Mouse (Mus musculus): ENCODE results near the gene H2al1f. TPM values are rescaled to one million over a fixed set of nuclear protein-coding genes. Genes with fewer than 3 reads are reported as not detected.
"Not testable (repeated sequence)": the region's sequence is repeated elsewhere in the genome, so short reads cannot be mapped to it uniquely, and the experiment has no call there.

Gene H2al1f
- polyA plus RNA-seq (2015; fragmentation: Nextera tagmentation; extraction: Ambion mirVana): not detected in 2 replicates

- H3K36me3 ChIP-seq (ENCODE audit: poor library complexity, severe bottlenecking); H3K27ac ChIP-seq; H3K27me3 ChIP-seq; H3K9ac ChIP-seq; H3K9me3 ChIP-seq (replicated peaks); ATAC-seq; H3K4me2 ChIP-seq; H3K4me1 ChIP-seq; H3K4me3 ChIP-seq: not testable (repeated sequence)
- no CpG with 5 or more reads among the region's 6 CpGs for WGBS
Measured at GRCm38 (mm10) chrX:11314858-11315257, at the start of gene H2al1f. Gene H2al1f (plus strand): TSS chrX:11315158.

- H3K27ac ChIP-seq: no peak overlapping the region
- H3K36me3 ChIP-seq (ENCODE audit: poor library complexity, severe bottlenecking): no peaks in the 10 kb centered on the region
- H3K4me1 ChIP-seq: 0 out of 2 replicates have a peak, but pooled peaks cover 4% of the 10 kb centered on the region
- no peak overlapping the region for H3K4me2 ChIP-seq
- 58% methylated on average over 7 of the region's 7 CpGs for WGBS
- no peak for ATAC-seq
- no peak overlapping the region for H3K9ac ChIP-seq
- no peak overlapping the region for H3K4me3 ChIP-seq
- no peaks in the 10 kb centered on the region for H3K27me3 ChIP-seq
- H3K9me3 ChIP-seq (replicated peaks): no peaks in the 10 kb centered on the region
Measured at GRCm38 (mm10) chrX:11267791-11268190, 47.2 kb upstream of the H2al1f start.

- WGBS: 90% methylated on average over 3 of the region's 3 CpGs
- no peaks in the 10 kb centered on the region for H3K27me3 ChIP-seq
- H3K9me3 ChIP-seq (replicated peaks): no peaks in the 10 kb centered on the region
- H3K4me1 ChIP-seq: 0 out of 2 replicates have a peak, but pooled peaks cover 4% of the 10 kb centered on the region
- ATAC-seq: peak; percentile 50; the same call in 1 of the 2 replicates
- H3K4me3 ChIP-seq: no peak overlapping the region
- no peak overlapping the region for H3K4me2 ChIP-seq
- no peaks in the 10 kb centered on the region for H3K36me3 ChIP-seq (ENCODE audit: poor library complexity, severe bottlenecking)
- no peak overlapping the region for H3K27ac ChIP-seq
- H3K9ac ChIP-seq: no peak overlapping the region
Measured at GRCm38 (mm10) chrX:11269074-11269473, 45.9 kb upstream of the H2al1f start.

DNA sequence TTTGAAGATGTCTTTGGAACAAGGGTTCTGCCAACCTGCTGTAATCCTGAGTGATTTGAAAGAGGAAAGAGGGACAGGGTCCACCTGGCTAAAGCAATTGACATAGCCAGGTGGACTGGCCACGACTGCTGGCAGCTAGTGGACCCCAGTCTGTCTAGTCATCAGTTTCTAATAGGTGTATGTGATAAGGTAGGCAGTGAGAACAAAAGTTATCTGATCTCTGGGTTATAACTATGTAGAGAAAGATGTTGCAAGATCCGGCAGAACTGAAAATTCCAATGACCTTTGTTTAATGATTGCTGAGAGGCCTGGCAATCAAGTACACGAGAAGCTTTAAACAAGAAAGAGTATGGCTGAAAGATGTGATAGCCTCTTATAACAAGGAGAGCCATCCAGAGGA lies 41.8 kb upstream of the H2al1f start:
- no peak overlapping the region for H3K4me2 ChIP-seq
- no peak overlapping the region for H3K9ac ChIP-seq
- H3K27me3 ChIP-seq: no peaks in the 10 kb centered on the region
- no peaks in the 10 kb centered on the region for H3K36me3 ChIP-seq (ENCODE audit: poor library complexity, severe bottlenecking)
- H3K27ac ChIP-seq: no peak overlapping the region
- no peaks in the 10 kb centered on the region for H3K4me1 ChIP-seq
- no peak overlapping the region for H3K4me3 ChIP-seq
- ATAC-seq: no peak
- 88% methylated on average over 3 of the region's 3 CpGs for WGBS
- no peaks in the 10 kb centered on the region for H3K9me3 ChIP-seq (replicated peaks)

DNA sequence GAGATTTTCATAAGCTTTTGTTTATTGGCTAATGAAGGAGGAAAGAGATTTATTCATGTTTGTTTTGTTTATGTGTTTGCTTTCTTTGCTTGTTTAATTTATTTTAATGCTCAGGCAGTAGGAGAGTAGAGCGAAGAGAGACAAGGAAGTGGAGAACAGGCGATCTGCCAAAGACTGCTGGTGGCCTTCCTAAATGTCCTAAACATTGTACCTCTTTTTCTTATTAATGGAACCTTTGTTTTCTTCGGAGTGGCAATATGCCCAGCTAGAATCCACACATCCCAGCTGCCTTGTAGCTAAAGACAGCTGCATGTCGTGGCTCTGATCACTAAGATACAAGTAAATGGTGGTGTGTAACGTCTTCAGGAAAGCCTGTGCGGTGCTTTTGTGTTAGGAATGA lies 37.9 kb upstream of the H2al1f start:
- 75% methylated on average over 6 of the region's 6 CpGs for WGBS
- no peaks in the 10 kb centered on the region for H3K9me3 ChIP-seq (replicated peaks)
- H3K36me3 ChIP-seq (ENCODE audit: poor library complexity, severe bottlenecking): no peaks in the 10 kb centered on the region
- H3K4me1 ChIP-seq: no peaks in the 10 kb centered on the region
- no peak overlapping the region for H3K4me2 ChIP-seq
- H3K27me3 ChIP-seq: no peaks in the 10 kb centered on the region; the same call in 1 of the 2 replicates
- no peak overlapping the region for H3K4me3 ChIP-seq
- no peak overlapping the region for H3K9ac ChIP-seq
- no peak overlapping the region for H3K27ac ChIP-seq
- no peak for ATAC-seq

- no peak for ATAC-seq
- Histone ChIP-seq H3K9ac (no peak overlapping the region), H3K36me3 (ENCODE audit: poor library complexity, severe bottlenecking) (no peaks in the 10 kb centered on the region), H3K4me3 (no peak overlapping the region), H3K4me2 (no peak overlapping the region), H3K9me3 (replicated peaks) (no peaks in the 10 kb centered on the region), H3K27me3 (no peaks in the 10 kb centered on the region; the same call in 1 of the 2 replicates), H3K27ac (no peak overlapping the region), H3K4me1 (no peaks in the 10 kb centered on the region)
- WGBS: 79% methylated on average over 2 of the region's 2 CpGs
Measured at GRCm38 (mm10) chrX:11280741-11281140, 34.2 kb upstream of the H2al1f start.

GRCm38 (mm10) chrX:11288306-11288882 lies 26.6 kb upstream of the H2al1f start:
- WGBS: 75% methylated on average over 14 of the region's 14 CpGs
- H3K27ac ChIP-seq: no peak overlapping the region

DNA sequence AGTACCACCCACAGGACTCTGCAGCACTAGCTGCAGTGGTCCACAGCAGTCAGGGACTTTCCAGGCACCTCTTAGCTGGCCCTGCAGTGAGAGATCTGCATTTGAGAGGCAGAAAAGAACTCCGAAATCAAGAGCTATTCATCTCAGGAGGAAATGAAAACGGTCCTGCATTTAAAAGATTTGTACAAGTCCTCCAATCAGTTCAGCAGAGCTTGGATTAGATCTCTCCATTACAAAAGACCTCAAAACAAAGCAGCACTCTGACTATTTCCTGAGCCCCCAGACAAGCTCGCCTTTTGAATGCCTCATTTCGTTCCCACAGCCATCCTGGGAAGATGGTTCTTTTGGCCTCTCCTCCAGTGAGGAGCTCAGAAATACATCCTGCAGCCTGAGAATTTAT lies 25.7 kb upstream of the H2al1f start:
- H3K9ac ChIP-seq: no peak overlapping the region
- no peak for ATAC-seq
- no peaks in the 10 kb centered on the region for H3K27me3 ChIP-seq
- H3K4me1 ChIP-seq: no peaks in the 10 kb centered on the region
- no peaks in the 10 kb centered on the region for H3K36me3 ChIP-seq (ENCODE audit: poor library complexity, severe bottlenecking)
- WGBS: 38% methylated on average over 4 of the region's 4 CpGs
- no peaks in the 10 kb centered on the region for H3K9me3 ChIP-seq (replicated peaks)
- H3K4me2 ChIP-seq: no peak overlapping the region
- no peak overlapping the region for H3K27ac ChIP-seq
- no peak overlapping the region for H3K4me3 ChIP-seq

More at GRCm38 (mm10) chrX:11288306-11288882, 26.6 kb upstream of the H2al1f start:
- no peaks in the 10 kb centered on the region for H3K4me1 ChIP-seq
- no peak for ATAC-seq
- no peaks in the 10 kb centered on the region for H3K36me3 ChIP-seq (ENCODE audit: poor library complexity, severe bottlenecking)
- no peaks in the 10 kb centered on the region for H3K27me3 ChIP-seq
- H3K4me3 ChIP-seq: no peak overlapping the region
- H3K4me2 ChIP-seq: no peak overlapping the region
- no peak overlapping the region for H3K9ac ChIP-seq
- H3K9me3 ChIP-seq (replicated peaks): no peaks in the 10 kb centered on the region

- not testable (repeated sequence) for H3K9me3 ChIP-seq (replicated peaks); H3K27me3 ChIP-seq; H3K27ac ChIP-seq; H3K4me1 ChIP-seq; ATAC-seq; H3K36me3 ChIP-seq (ENCODE audit: poor library complexity, severe bottlenecking); H3K4me3 ChIP-seq; H3K9ac ChIP-seq; H3K4me2 ChIP-seq
- WGBS: no CpG with 5 or more reads among the region's 3 CpGs
Measured at GRCm38 (mm10) chrX:11298957-11299356, 16.0 kb upstream of the H2al1f start, which contains the start of gene H2al1a. Gene H2al1a (plus strand): TSS chrX:11299257.

DNA sequence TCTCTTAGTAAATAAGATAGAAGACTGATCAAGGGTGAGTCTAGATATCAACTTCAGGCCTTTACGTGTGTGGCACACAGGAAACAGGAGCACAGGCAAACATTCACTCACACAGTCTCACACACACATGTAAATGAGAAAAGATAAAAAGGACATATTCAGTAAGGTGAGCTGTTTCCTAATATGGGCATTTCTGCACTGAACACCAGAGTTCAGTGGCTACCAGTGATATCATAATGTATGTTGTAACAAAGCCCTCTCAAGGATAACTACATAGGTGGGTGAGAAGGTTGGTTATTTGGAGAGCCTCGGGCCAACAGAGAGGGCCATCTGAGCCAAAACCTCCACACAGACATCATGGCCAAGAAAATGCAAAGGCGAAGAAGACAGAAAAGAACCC lies 12.8 kb upstream of the H2al1f start, which contains the start of gene H2al1b:
H2al1b (plus strand) TSS at position 301 of the 400 bp plus-strand sequence.
- not testable (repeated sequence) for H3K4me1 ChIP-seq; ATAC-seq; H3K4me3 ChIP-seq; H3K27ac ChIP-seq; H3K36me3 ChIP-seq (ENCODE audit: poor library complexity, severe bottlenecking); H3K9me3 ChIP-seq (replicated peaks); H3K9ac ChIP-seq; H3K4me2 ChIP-seq; H3K27me3 ChIP-seq
- 90% methylated on average over 1 of the region's 3 CpGs for WGBS

DNA sequence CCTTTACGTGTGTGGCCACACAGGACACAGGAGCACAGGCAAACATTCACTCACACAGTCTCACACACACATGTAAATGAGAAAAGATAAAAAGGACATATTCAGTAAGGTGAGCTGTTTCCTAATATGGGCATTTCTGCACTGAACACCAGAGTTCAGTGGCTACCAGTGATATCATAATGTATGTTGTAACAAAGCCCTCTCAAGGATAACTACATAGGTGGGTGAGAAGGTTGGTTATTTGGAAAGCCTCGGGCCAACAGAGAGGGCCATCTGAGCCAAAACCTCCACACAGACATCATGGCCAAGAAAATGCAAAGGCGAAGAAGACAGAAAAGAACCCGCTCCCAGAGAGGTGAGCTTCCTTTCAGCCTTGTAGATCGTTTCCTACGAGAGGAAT lies 9.6 kb upstream of the H2al1f start, which contains the start of gene H2al1c:
H2al1c (plus strand) TSS at position 301 of the 400 bp plus-strand sequence.
- ATAC-seq; H3K27ac ChIP-seq; H3K36me3 ChIP-seq (ENCODE audit: poor library complexity, severe bottlenecking); H3K27me3 ChIP-seq; H3K4me2 ChIP-seq; H3K4me1 ChIP-seq; H3K9me3 ChIP-seq (replicated peaks); H3K9ac ChIP-seq; H3K4me3 ChIP-seq: not testable (repeated sequence)
- 82% methylated on average over 1 of the region's 6 CpGs for WGBS

- not testable (repeated sequence) for H3K4me1 ChIP-seq; H3K4me3 ChIP-seq; H3K36me3 ChIP-seq (ENCODE audit: poor library complexity, severe bottlenecking); H3K9ac ChIP-seq; H3K4me2 ChIP-seq; H3K27me3 ChIP-seq; H3K27ac ChIP-seq; ATAC-seq; H3K9me3 ChIP-seq (replicated peaks)
- no CpG with 5 or more reads among the region's 6 CpGs for WGBS
Measured at GRCm38 (mm10) chrX:11308524-11308923, 6.4 kb upstream of the H2al1f start, which contains the start of gene H2al1d. Gene H2al1d (plus strand): TSS chrX:11308824.

DNA sequence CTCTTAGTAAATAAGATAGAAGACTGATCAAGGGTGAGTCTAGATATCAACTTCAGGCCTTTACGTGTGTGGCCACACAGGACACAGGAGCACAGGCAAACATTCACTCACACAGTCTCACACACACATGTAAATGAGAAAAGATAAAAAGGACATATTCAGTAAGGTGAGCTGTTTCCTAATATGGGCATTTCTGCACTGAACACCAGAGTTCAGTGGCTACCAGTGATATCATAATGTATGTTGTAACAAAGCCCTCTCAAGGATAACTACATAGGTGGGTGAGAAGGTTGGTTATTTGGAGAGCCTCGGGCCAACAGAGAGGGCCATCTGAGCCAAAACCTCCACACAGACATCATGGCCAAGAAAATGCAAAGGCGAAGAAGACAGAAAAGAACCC lies 3.3 kb upstream of the H2al1f start, which contains the start of gene H2al1e:
H2al1e (plus strand) TSS at position 301 of the 400 bp plus-strand sequence.
- ATAC-seq: not testable (repeated sequence)

More for the DNA sequence above, 3.3 kb upstream of the H2al1f start, which contains the start of gene H2al1e:
- not testable (repeated sequence) for H3K4me3 ChIP-seq; H3K27me3 ChIP-seq; H3K9ac ChIP-seq; H3K27ac ChIP-seq; H3K36me3 ChIP-seq (ENCODE audit: poor library complexity, severe bottlenecking); H3K4me1 ChIP-seq; H3K4me2 ChIP-seq; H3K9me3 ChIP-seq (replicated peaks)
- WGBS: no CpG with 5 or more reads among the region's 3 CpGs
